Mouse (Mus musculus): ENCODE measurements around the gene Efna4.

Gene Efna4

DNA sequence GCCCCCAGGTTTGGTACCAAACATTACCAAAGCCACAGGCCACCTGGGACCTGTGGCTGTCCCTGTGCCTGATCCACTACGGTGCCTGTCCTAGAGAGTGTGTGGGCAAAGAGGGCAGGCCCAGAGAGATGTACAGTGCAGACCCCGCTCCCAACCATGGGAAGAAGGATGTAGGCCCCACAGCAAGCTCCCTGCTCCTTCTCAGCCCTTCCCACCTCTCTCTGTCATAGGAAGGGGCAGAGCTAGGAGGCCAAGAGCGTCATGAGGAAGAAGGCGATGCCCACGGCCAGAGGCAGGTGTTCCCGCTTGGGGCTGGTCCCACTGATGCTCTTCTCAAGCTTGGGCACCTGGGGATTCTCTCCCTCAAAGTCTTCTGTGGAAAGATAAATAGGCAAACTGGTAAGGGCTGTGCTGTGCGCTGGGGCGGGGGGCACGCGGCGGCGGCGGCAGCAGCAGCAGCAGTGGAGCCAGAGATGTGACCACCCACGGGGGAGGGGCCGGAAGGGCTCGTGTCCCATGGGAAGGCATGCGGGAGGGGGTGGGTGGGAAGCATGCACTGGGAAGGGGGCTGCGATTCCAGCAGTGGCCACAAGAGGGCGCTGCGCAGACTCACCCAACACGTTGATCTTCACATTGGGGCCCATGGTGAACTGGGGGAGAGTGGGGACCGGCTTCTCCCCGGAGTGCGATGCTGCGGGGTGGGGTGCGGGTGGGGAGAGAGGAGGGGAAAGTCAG, 22.5 kb downstream of the Efna4 start:
- in situ Hi-C loops (cut with MboI; ENCODE audit: low sequenced_read_pairs): no loop called here

DNA sequence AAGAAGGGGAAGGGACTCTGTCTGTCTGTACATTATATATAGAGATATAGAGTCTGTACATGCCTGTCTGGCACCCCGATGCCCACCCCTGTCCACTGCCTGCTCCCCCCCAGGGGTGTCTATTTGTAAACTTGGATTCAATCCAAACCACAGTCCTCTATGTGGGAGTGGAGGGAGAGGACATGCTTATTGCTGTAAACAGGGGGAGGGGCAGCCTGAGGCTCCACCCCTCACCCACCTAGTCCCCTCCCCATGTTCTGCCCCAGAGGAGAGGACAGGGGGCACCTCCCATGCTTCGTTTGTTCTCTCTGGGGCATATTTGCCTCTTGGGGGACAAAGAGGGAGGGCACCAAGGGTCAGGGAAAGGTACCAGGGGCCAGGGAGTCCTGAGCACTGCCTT, 23.0 kb downstream of the Efna4 start:
- in situ Hi-C loops (cut with MboI; ENCODE audit: low sequenced_read_pairs): no loop called here

DNA sequence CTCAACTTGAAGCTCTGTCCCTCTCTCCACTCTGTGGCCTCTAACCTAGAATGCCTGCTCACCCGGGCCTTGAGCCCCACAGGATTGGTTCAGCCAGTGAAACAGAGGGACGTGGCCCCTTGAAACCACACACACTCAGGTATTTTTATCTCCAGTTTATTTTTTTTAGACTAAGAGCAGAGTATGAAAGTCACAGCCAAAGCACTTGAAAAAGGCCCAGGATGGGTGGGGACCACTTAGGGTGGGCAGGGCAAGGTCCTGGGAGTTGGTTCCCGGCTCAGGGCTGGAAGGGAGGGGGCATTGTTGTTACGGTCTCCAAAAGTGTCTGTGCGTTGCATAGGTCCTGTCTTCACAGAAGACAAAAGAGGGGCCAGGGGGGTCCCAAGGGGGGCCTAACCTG, 23.5 kb downstream of the Efna4 start:
- in situ Hi-C loops (cut with MboI; ENCODE audit: low sequenced_read_pairs): no loop called here

DNA sequence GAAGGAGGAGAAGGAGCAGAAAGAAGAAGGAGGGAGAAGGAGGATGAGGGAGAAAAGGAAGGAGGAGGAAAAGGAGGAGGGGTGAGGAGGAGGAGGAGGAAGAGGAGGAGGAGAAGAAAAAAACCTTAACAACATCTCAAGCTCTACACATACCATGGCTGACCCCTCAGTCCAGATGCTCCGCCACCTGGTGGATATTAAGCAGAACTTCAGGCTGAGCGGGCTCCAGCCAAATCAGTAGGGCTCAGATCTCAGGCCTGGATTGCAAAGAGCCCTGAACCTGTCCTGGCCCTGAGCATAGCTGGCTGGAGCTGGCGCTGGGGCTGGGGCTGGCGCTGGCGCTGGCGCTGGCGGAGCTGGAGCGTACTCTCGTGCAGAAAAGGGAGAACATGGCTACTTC, 29.7 kb downstream of the Efna4 start:
- in situ Hi-C loops (cut with MboI; ENCODE audit: low sequenced_read_pairs): no loop called here

DNA sequence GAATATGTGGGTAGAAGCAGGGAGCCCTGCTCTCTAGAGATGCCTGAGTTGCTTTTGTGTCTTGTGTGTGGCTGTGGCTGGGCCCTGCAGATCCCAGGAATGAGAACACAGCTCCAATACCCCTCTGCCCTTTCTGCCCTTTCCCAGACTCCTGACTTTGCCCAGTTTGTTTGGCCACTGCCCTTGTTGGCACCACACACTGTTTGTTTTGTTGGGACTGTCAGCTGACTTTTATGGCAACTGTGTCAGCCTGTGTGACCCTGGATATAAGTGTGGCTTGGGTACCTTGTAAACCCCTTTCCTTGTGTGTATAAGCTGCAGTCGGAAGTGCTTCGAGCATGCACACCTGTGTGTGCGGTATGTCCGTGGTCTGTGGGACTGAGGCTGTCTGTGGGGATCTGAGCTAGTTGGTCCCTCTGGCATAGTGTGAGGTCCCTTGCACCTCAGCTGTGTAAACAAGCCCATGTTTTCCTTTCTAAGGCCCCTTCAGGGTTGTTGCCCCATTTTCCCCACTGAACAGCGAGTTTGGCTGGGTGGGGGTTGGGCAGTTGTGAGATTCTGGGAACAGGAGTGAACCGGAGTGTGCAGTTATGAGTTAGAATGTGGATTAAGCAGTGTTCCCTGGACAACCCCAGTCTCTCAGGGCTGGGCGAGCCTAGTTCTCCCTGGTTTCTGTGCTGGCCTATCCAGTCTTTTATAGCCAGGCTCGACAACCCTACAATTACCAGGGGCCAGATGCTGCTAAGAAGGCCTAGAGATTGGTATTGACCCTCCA, 32.1 kb downstream of the Efna4 start:
- in situ Hi-C loops (cut with MboI; ENCODE audit: low sequenced_read_pairs): no loop called here

DNA sequence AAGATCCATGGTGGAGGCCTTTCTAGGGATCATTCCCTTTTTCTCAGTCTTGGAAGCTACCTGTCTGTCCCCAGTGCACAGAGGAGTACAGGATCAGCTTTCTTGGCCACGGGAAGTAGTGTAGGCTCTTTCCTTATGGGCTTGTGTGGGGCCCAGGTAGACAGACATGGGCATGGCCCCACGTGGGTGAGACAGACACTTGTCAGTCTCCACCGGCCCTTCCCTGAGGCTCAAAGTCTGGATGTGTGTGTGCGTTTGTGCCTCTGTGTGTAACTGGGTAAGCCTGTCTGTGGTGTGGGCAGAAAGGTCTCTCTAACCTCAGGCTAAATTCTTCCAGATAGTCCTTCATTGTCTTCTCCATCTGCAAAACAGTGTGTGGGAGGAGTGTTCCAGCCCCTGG, 32.7 kb downstream of the Efna4 start:
- in situ Hi-C loops (cut with MboI; ENCODE audit: low sequenced_read_pairs): no loop called here

DNA sequence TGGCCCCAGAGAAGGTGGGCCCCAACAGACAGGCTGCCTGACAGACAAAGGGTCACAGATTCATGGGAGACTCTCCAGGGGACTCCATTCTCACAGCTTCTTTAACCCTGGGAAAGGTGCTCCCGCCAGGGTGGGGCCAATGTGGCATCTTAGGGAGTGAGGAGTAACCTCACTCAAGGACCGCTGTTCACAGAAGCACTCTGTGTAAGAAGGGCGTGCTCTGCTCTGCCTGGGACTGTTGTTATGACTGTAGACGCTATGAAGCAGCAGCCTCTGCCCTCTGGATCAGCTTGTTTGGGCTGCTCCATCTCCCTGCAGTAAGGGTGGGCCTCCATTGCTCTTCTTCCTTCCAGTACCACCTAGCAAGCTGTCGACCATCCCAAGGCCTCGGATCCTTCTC, 33.4 kb downstream of the Efna4 start:
- in situ Hi-C loops (cut with MboI; ENCODE audit: low sequenced_read_pairs): no loop called here

DNA sequence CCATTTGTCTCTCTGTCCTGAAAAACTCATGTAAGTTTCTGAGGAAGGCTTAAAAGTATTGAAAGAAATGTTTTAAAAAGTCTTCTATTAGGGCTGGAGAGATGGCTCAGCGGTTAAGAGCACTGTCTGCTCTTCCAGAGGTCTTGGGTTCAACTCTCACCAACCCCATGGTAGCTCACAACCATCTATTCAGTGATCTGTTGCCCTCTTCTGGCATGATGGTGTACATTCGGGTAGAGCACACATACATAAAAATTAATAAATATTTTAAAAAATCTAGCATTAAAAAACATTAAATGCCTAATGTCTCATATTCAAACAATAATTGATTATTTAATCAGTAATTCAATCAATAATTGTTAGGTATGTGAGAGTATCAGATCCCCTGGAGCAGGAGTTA, 37.3 kb downstream of the Efna4 start:
- in situ Hi-C loops (cut with MboI; ENCODE audit: low sequenced_read_pairs): no loop called here

DNA sequence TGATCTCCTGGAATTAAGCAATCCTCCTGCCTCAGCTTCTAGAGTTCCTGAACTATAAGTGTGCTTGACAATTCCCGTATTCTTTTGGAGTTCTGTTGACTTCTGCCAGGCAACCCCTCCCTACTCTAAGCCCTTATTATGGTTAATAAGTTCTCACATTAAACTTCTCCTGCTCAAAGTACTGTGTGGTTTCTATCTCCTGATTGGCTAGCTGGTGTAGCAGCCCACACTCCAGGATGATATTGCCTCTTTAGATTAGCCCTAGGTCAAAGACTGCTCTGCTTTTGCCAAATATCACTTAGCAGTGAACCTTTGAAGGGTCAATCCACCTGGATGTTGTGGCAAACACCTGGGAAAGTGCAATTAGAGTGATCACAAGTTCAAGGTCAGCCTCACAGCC, 37.8 kb downstream of the Efna4 start:
- in situ Hi-C loops (cut with MboI; ENCODE audit: low sequenced_read_pairs): no loop called here

DNA sequence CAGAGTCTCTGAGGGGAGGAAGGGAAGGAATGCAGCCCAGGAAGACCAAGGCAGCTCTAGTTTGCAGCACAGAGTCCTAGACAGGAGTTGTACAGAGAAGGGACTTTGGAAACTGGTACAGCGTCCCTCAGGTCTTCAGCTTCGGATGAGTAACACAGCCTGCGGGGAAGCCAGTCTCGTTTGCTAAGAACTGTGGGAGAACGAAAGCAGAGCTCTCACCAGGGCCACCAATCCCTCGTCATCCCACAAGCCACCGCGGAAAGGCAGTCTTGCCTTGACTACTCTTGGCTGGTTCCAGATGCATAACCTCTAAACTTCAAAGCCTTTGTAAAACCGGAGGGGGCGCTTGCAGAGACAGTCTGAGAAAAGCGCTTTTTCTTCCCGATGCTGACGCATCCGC, 38.3 kb downstream of the Efna4 start:
- in situ Hi-C loops (cut with MboI; ENCODE audit: low sequenced_read_pairs): no loop called here

DNA sequence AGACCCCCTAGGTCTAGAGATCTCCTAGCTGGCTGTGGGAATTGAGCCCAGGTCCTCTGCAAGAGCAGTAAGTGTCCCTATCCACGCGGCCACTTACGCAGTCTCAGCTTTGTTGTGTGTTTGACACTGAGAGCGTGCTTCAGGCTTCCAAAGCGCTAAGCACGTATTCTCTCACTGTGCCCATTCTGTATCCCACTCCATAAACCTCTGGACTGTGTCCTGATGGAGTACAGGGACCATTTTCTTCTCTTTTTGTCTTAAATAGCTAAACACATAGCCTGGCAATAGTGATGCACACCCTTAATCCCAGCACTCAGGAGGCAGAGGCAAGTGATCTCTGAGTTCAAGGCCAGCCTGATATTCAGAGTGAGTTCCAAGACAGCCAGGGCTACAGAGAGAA, 38.9 kb downstream of the Efna4 start:
- in situ Hi-C loops (cut with MboI; ENCODE audit: low sequenced_read_pairs): no loop called here

DNA sequence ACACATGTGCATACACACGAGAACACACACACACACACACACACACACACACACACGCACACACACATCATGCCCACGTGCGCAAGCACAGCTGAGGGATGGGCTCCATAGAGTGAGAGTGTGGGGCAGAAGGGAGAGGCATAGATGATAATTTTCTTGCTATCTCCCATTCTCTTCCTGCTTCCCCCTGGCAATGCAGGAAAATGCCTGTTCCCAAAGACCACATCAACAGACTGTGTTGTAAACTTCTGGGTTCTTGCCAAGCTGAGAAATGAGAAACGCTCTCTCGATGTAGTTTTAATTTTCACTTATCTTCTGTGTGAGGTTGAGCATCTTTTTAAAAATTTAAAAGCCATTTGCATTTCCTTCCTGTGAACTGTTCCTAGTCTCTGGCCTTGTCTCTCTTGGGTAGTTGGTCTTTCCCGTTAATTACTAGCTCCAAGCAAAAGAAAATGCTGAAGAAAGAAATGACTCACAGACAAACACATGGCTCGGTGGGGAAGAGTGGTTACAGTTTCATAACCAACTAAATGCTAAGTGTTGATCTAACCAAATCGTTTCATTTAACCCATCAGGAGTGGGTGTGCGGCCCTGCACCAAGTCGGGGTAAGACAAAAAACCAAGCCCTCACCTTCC, 40.9 kb downstream of the Efna4 start:
- in situ Hi-C loops (cut with MboI; ENCODE audit: low sequenced_read_pairs): no loop called here

DNA sequence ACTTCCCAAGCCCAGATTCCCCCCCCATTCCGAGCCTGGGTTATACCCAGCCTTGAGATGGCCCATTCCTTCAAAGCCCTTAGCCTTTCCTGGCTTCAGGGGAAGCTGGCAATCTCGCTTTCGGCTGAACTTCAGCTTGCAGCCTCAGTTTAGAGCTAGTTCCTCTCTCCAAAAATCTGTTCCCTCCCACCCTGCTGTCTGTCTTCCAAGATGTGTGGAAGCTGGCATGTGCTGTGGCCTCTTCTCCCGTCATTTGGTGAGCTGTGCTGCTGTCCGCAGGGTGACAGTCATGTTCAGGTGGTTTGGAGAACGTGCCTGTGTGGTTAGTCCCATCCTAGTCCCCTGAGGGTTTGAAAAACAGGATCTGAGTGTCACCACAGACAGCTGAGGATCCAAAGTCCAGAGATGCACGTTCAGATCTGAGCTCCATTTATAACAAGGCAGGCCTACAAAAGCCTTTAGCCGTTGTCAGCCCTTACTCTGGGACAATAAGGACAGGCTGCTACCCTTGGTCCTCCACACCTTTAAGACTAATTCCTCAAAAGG, 42.1 kb downstream of the Efna4 start:
- in situ Hi-C loops (cut with MboI; ENCODE audit: low sequenced_read_pairs): no loop called here

DNA sequence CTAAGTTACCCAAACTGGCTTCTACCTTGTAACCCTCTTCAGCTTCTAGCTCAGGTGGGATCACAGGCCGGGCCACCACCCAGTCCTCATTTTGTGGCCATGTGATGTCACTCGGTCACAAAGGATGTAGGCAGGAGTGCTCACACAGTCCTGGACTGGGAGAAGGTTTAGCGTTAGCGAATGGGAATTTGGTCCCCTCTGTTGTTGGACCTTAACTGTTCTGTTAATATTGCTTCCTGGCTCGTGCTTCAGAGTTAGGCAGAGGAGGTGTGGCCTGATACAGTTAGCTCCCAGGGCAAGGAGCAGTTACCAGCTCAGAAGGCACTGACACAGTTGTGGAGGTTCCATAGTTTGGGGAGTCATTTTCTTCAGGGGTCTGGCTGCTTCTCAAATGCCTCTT, 43.6 kb downstream of the Efna4 start:
- in situ Hi-C loops (cut with MboI; ENCODE audit: low sequenced_read_pairs): no loop called here

DNA sequence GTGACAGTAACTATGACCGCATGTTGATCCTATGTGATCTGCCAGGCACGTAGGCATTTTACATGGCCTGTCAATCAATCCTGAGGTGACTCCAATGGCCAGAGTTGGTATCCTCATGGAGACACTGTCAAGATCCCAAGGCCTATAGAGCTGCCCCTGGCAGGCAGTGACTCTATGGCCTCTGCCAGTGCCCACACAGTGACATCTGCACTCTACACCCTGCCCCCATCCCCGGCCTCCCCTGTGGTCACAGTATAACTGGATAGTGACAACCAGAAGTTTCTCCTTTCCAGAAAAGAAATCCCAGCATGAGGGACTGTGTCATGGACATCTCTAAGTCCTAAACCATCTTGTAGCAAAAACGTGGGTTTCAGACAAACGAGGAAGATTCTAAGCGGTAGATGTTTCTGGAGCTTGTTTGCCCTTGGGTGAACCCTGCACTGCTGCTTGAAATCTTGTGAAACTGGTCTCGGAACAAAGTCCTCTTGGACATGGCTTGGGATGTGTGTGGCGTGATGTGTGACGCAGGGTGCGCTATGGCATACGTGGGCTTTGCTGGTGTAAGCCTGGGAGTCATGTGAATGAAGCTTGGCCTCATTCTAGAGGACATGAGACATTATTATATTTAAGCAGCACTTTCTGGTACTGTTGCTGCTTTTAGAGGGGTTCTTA, 44.4 kb downstream of the Efna4 start:
- in situ Hi-C loops (cut with MboI; ENCODE audit: low sequenced_read_pairs): no loop called here

DNA sequence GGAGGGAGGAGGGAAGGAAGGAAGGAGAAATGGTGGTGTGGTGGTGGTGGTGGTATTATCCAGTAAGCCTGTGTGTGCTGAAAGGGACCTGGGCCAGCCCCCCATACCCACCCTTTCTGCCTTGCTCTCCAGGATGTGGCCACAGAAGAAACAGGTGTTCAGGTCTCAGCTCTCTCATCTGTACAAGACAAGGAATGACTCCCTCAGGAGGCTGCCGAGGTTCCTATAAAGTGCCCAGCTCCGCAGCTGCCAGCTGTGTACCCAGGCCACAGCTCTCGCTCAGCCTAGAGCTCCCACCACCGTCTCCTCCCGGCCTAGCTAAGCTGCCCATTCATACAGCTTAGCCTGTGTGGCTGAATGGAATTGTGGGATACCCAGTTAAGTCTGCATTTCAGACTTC, 45.5 kb downstream of the Efna4 start:
- in situ Hi-C loops (cut with MboI; ENCODE audit: low sequenced_read_pairs): no loop called here

DNA sequence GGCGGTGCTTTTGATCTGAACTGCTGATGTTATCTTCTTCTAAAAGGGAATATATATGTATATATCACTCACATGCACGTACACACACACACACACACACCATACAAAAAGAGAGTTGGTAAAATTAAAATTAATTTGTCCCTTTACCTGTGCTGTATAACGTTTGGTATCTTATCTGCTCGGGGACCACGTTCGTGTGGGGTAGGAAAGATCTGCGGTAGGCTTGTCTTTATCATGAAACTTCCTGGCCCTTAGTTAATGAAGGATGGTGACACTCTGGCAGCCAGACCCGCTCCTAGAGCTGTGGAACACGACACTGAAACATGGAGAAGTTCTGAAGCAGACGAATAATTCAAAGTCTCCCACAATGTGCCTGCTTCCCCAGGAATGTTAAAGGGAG, 46.0 kb downstream of the Efna4 start:
- in situ Hi-C loops (cut with MboI; ENCODE audit: low sequenced_read_pairs): no loop called here

DNA sequence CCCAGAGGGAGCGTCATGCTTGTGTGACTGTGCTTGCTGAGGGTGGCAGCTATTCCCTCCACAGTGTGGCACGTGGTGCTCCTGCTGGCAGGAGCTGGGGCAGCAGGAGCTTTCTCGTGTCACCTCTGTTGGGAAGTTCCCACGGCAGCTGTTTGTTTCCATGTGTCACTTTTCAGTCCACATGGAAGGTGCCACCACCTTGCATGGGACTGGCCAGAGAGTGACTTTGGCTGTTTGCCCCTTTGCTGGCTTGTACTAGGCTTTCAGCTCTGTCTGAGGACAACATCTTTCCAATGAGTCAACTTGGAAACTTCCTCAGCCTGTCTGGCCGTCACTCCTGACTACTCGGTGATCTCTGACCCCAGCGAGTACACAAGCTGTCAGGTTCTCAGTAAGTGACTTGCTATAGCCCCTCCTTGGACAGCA, 49.3 kb downstream of the Efna4 start:
- in situ Hi-C loops (cut with MboI; ENCODE audit: low sequenced_read_pairs): no loop called here

DNA sequence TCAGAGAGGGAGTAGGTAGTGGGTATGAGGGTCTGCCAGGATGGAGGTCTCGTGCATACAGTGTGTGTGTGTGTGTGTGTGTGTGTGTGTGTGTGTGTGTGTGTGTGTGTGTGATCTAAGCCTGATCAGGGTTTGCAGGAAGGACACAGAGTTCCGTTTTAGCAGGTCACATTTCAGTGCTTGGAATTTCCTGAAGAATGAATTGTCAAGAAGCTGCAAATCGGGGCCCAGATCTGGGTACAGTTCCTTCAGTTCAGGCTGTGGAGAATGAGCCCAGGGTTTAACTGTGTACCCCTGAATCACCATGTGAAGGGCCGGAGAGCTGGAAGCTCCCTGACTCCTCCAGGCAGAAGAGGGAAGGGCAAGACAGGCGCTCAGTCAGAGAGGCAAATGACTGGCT, 50.5 kb downstream of the Efna4 start:
- in situ Hi-C loops (cut with MboI; ENCODE audit: low sequenced_read_pairs): no loop called here

DNA sequence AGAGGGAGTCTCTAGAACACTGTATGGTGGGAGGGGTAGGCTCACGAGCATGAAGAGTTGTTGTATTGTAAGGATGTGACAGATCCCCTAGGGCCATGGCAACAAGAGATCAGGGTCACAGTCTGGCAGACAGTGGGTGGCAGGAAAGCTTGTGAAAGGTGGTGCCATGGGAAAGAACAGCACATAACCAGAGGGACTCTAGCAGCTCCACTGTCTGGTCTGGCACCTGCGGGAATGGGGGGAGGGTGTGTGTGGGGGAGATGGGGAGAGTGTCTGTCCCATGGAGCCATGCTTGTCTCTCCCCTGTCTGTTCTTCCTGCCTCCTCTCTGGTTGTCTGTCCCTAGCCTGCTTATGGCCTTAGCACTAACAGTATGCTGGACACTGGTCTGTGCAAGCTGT, 52.3 kb downstream of the Efna4 start:
- in situ Hi-C loops (cut with MboI; ENCODE audit: low sequenced_read_pairs): no loop called here

DNA sequence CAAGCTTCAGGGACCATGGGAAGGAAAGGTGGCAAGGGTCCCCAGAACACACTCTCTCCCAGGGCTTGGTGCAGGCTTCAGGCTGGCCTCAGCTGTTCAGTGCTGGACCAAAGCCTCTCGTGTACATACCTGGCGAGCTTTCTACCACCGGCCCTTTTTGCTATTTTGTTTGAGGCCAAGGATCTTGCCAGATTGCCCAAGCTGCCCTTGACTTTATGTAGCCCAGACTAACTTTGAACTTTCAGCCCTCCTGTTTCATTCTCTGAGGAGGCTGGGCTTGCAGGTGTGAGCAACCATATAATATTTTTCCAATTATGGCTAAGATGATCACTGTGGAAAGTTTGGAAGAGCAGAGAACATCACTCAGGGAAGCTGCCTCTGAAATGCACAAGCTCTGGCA, 53.6 kb downstream of the Efna4 start:
- in situ Hi-C loops (cut with MboI; ENCODE audit: low sequenced_read_pairs): loop anchor here (5.0 kb wide), 1 partner anchor 37 kb away; the partner anchor contains the start of genes Krtcap2 and Trim46

All from CH12F3 (cell line).